Comparison of ENCODE assay signal across 14 mouse cellular contexts in genomic region chr19:41796789-41797327, GRCm38 (mm10). TPM values are rescaled to one million over a fixed set of nuclear protein-coding genes. Genes with fewer than 3 reads are reported as not detected.
DNase-seq lines count a peak whose midpoint lies in the region; ATAC-seq and TF ChIP-seq lines count a peak whose summit lies in the region.
"Had no signal": no experiment of that assay in that cellular context is flagged by ENCODE, and none has a peak within 500 bp of the region (broad histone marks: within the 10 kb centered on the region; RNA-seq: fewer than 3 reads in every experiment).

No protein-coding gene starts in this region.

- ATAC-seq in lung, embryonic 14.5 days (ENCODE audit: insufficient read depth), result no peak
- no peak for ATAC-seq in embryonic facial prominence, embryonic 14.5 days (ENCODE audit: low read depth)
- ATAC-seq: midbrain, embryonic 13.5 days had no signal

- H3K4me3 ChIP-seq in gastrocnemius, adult 2 months, result peak overlapping the region; percentile 48
- no peak overlapping the region for H3K4me3 ChIP-seq in lung, embryonic 14.5 days (ENCODE audit: low read depth, low read length)
- H3K4me3 ChIP-seq in lung, adult 2 months (replicated peaks; ENCODE audit: extremely low read depth, low read depth, low read length), result no peak overlapping the region
- H3K4me3 ChIP-seq in embryonic facial prominence, embryonic 14.5 days (ENCODE audit: low read depth, low read length), result no peak overlapping the region
- H3K4me3 ChIP-seq in myocyte, result no peak overlapping the region
- H3K4me3 ChIP-seq: erythroblast, embryonic 14.5 days; hindbrain, embryonic 15.5 days; midbrain, embryonic 13.5 days had no signal

- intact Hi-C loops in gastrocnemius, adult 2 months (cut with DNase I), result no loop called here

- H3K36me3 ChIP-seq in lung, embryonic 14.5 days (ENCODE audit: insufficient read depth), result no peaks in the 10 kb centered on the region
- no peaks in the 10 kb centered on the region for H3K36me3 ChIP-seq in embryonic facial prominence, embryonic 14.5 days (ENCODE audit: control insufficient read depth, insufficient read depth, low read length)
- no peaks in the 10 kb centered on the region for H3K36me3 ChIP-seq in myocyte (ENCODE audit: control insufficient read depth, insufficient read depth)
- H3K36me3 ChIP-seq: hindbrain, embryonic 15.5 days; midbrain, embryonic 13.5 days had no signal

- no peak for DNase-seq in gastrocnemius, adult 2 months
- DNase-seq in gastrocnemius, postnatal 10 days, result no peak
- no peak for DNase-seq in lung, embryonic 14.5 days
- no peak for DNase-seq in lung, adult 2 months
- DNase-seq in embryonic facial prominence, embryonic 14.5 days (ENCODE audit: low spot score), result peak; percentile 28
- DNase-seq in layer of hippocampus, postnatal 25 days (ENCODE audit: extremely low spot score in 1 of 2, low spot score in 1 of 2), result no peak
- DNase-seq in layer of hippocampus, adult 18-20 months (ENCODE audit: low spot score in 2 of 2), result no peak
- DNase-seq: adrenal gland, postnatal 36 days; heart, postnatal 14 days; lung, postnatal 10 days had no signal

- no peak overlapping the region for H3ac ChIP-seq in myocyte (ENCODE audit: control insufficient read depth, insufficient read length)

- H3K9ac ChIP-seq in lung, embryonic 14.5 days, result no peak overlapping the region
- H3K9ac ChIP-seq in embryonic facial prominence, embryonic 14.5 days (ENCODE audit: low read depth, low read length), result no peak overlapping the region
- H3K9ac ChIP-seq: hindbrain, embryonic 15.5 days; midbrain, embryonic 13.5 days had no signal

- no peaks in the 10 kb centered on the region for H3K27me3 ChIP-seq in lung, embryonic 14.5 days (ENCODE audit: insufficient read depth, low read length)
- no peaks in the 10 kb centered on the region for H3K27me3 ChIP-seq in embryonic facial prominence, embryonic 14.5 days (replicated peaks; ENCODE audit: control insufficient read depth, insufficient read depth, low read length)
- H3K27me3 ChIP-seq in myocyte (ENCODE audit: control insufficient read depth, insufficient read depth, insufficient read length), result no peaks in the 10 kb centered on the region
- H3K27me3 ChIP-seq: hindbrain, embryonic 15.5 days; midbrain, embryonic 13.5 days had no signal

- no peaks in the 10 kb centered on the region for H3K79me2 ChIP-seq in myocyte (ENCODE audit: control insufficient read depth, insufficient read depth)

- H3K4me2 ChIP-seq in lung, embryonic 14.5 days, result no peak overlapping the region
- H3K4me2 ChIP-seq in embryonic facial prominence, embryonic 14.5 days (ENCODE audit: low read depth, low read length), result peak overlapping the region; percentile 25; the same call in 1 of the 2 replicates
- H3K4me2 ChIP-seq in myocyte (ENCODE audit: low read depth), result peak overlapping the region; percentile 55
- H3K4me2 ChIP-seq: hindbrain, embryonic 15.5 days; midbrain, embryonic 13.5 days had no signal

- peak overlapping the region; percentile 76 for H3K27ac ChIP-seq in gastrocnemius, adult 2 months
- 0 out of 2 replicates have a peak overlapping the region, but pooled peaks have one; percentile 4 for H3K27ac ChIP-seq in lung, embryonic 14.5 days (ENCODE audit: low read depth)
- H3K27ac ChIP-seq in embryonic facial prominence, embryonic 14.5 days (replicated peaks; ENCODE audit: low read depth, low read length), result 0 out of 2 replicates have a peak overlapping the region, but pooled peaks have one; percentile 23
- H3K27ac ChIP-seq: hindbrain, embryonic 15.5 days; midbrain, embryonic 13.5 days had no signal

- TF ChIP-seq CTCF in gastrocnemius, adult 2 months (IDR thresholded peaks at IDR 0.05), result no peak
- TF ChIP-seq CTCF in lung, embryonic 14.5 days (IDR thresholded peaks at IDR 0.05; ENCODE audit: low read depth), result no peak
- TF ChIP-seq CTCF in lung, adult 2 months (IDR thresholded peaks at IDR 0.05; ENCODE audit: insufficient read depth, low read length), result no peak

- WGBS in lung, embryonic 14.5 days, result 72% methylated on average over 12 of the region's 12 CpGs
- 73% methylated on average over 12 of the region's 12 CpGs for WGBS in lung, adult 2 months
- 52% methylated on average over 12 of the region's 12 CpGs for whole genome bisulfite sequencing in embryonic facial prominence, embryonic 14.5 days

- no peaks in the 10 kb centered on the region for H3K9me3 ChIP-seq in lung, embryonic 14.5 days (ENCODE audit: low read depth, low read length)
- H3K9me3 ChIP-seq in embryonic facial prominence, embryonic 14.5 days (ENCODE audit: control insufficient read depth, low read length), result no peaks in the 10 kb centered on the region
- H3K9me3 ChIP-seq: hindbrain, embryonic 15.5 days; midbrain, embryonic 13.5 days had no signal

- TF ChIP-seq POLR2A in lung, adult 2 months (IDR thresholded peaks at IDR 0.05; ENCODE audit: borderline replicate concordance, extremely low read depth, low read depth, low read length), result no peak
- no peak for TF ChIP-seq POLR2A in myocyte (IDR thresholded peaks at IDR 0.05; ENCODE audit: insufficient read length, low read depth)

- 0 out of 2 replicates have a peak, but pooled peaks cover 5% of the 10 kb centered on the region for H3K4me1 ChIP-seq in lung, embryonic 14.5 days (ENCODE audit: insufficient read depth)
- H3K4me1 ChIP-seq in lung, adult 2 months (ENCODE audit: control insufficient read depth, insufficient read depth, low read length), result no peaks in the 10 kb centered on the region; the same call in 1 of the 2 replicates
- H3K4me1 ChIP-seq in embryonic facial prominence, embryonic 14.5 days (ENCODE audit: control insufficient read depth, insufficient read depth, low read length), result peaks cover 17% of the 10 kb centered on the region

TF ChIP-seq in myocyte, 11 proteins besides CTCF, POLR2A, EP300 and RAD21:
- no peak for TF ChIP-seq E2F4 (IDR thresholded peaks at IDR 0.05; ENCODE audit: insufficient read depth)
- no peak for TF ChIP-seq REST (IDR thresholded peaks at IDR 0.05; ENCODE audit: insufficient read depth, insufficient read length)
- peak; percentile 36 for TF ChIP-seq TCF3 (IDR thresholded peaks at IDR 0.05; ENCODE audit: insufficient read length, low read depth)
- peak; percentile 21 to 73 (median 70) for TF ChIP-seq MYOD1 (IDR thresholded peaks at IDR 0.05; ENCODE audit: control insufficient read depth in 1 of 3, insufficient read length in 2 of 3, low read depth in 2 of 3)
- TF ChIP-seq USF1 (IDR thresholded peaks at IDR 0.05; ENCODE audit: low read depth), result no peak
- TF ChIP-seq POLR2AphosphoS2 (IDR thresholded peaks at IDR 0.05; ENCODE audit: insufficient read length, low read depth), result no peak
- no peak for TF ChIP-seq MAX (IDR thresholded peaks at IDR 0.05; ENCODE audit: low read depth)
- TF ChIP-seq CEBPB (IDR thresholded peaks at IDR 0.05; ENCODE audit: insufficient read depth, poor library complexity, severe bottlenecking), result no peak
- peak in 2 of 3 experiments; percentile 50 to 76 for TF ChIP-seq MYOG (IDR thresholded peaks at IDR 0.05; ENCODE audit: control insufficient read depth in 1 of 3, insufficient read depth in 1 of 3, insufficient read length in 2 of 3, low read depth in 2 of 3)
- peak; percentile 75 for TF ChIP-seq TCF12 (IDR thresholded peaks at IDR 0.05; ENCODE audit: insufficient read depth, poor library complexity, severe bottlenecking)

RNA-seq across cellular contexts. Expression of gene Arhgap19, which starts 5.0 kb away (rescaled TPM):
- 1 to 10 TPM; 7.7 to 9.6 TPM for total RNA-seq in gastrocnemius, adult 2 months (2021)
- total RNA-seq in gastrocnemius, postnatal 10 days (2021), result 10 to 100 TPM in 1 of 2 experiments, 1 to 10 TPM in 1; 9.5 to 11.6 TPM
- 39.2 and 40.9 TPM in 2 replicates for polyA plus RNA-seq in lung, embryonic 14.5 days (2014; fragmentation: Nextera tagmentation; extraction: Ambion mirVana)
- polyA plus RNA-seq in lung, adult 2 months (2012; rRNA removed), result 1.3 and 2.2 TPM in 2 replicates
- 17.5 and 21.2 TPM in 2 replicates for polyA plus RNA-seq in embryonic facial prominence, embryonic 14.5 days (2014; fragmentation: Nextera tagmentation; extraction: Ambion mirVana)
- 4.4 TPM for polyA plus RNA-seq in myocyte (2012; fragmentation: generic; extraction: Trizol)
- 1 to 10 TPM; 2.4 to 2.5 TPM for total RNA-seq in layer of hippocampus, postnatal 25 days (2021)
- total RNA-seq in layer of hippocampus, adult 18-20 months (2021), result 1 to 10 TPM; 2.6 to 2.9 TPM

RNA-seq across cellular contexts. Expression of gene Frat1, which starts 32.9 kb away (rescaled TPM):
- total RNA-seq in gastrocnemius, adult 2 months (2021), result 1 to 10 TPM; 6.3 to 6.8 TPM
- 1 to 10 TPM; 5.6 to 6.1 TPM for total RNA-seq in gastrocnemius, postnatal 10 days (2021)
- polyA plus RNA-seq in lung, embryonic 14.5 days (2014; fragmentation: Nextera tagmentation; extraction: Ambion mirVana), result 4.4 and 4.5 TPM in 2 replicates
- 3.6 and 4.7 TPM in 2 replicates for polyA plus RNA-seq in lung, adult 2 months (2012; rRNA removed)
- 4.5 and 6.4 TPM in 2 replicates for polyA plus RNA-seq in embryonic facial prominence, embryonic 14.5 days (2014; fragmentation: Nextera tagmentation; extraction: Ambion mirVana)
- polyA plus RNA-seq in myocyte (2012; fragmentation: generic; extraction: Trizol), result 0.19 TPM
- total RNA-seq in layer of hippocampus, postnatal 25 days (2021), result 10 to 100 TPM; 22.4 to 24.8 TPM
- total RNA-seq in layer of hippocampus, adult 18-20 months (2021), result 10 to 100 TPM; 17.8 to 22.3 TPM

RNA-seq across cellular contexts. Expression of gene Frat2, which starts 51.1 kb away (rescaled TPM):
- total RNA-seq in gastrocnemius, adult 2 months (2021), result 10 to 100 TPM; 15.6 to 22.2 TPM
- total RNA-seq in gastrocnemius, postnatal 10 days (2021), result 10 to 100 TPM; 17.3 to 23.7 TPM
- 2.4 and 2.6 TPM in 2 replicates for polyA plus RNA-seq in lung, embryonic 14.5 days (2014; fragmentation: Nextera tagmentation; extraction: Ambion mirVana)
- 3.3 and 4.3 TPM in 2 replicates for polyA plus RNA-seq in lung, adult 2 months (2012; rRNA removed)
- 2.8 and 3.2 TPM in 2 replicates for polyA plus RNA-seq in embryonic facial prominence, embryonic 14.5 days (2014; fragmentation: Nextera tagmentation; extraction: Ambion mirVana)
- 0.79 TPM for polyA plus RNA-seq in myocyte (2012; fragmentation: generic; extraction: Trizol)
- 10 to 100 TPM; 13.9 to 14.9 TPM for total RNA-seq in layer of hippocampus, postnatal 25 days (2021)
- 10 to 100 TPM; 12.9 to 13.1 TPM for total RNA-seq in layer of hippocampus, adult 18-20 months (2021)

RNA-seq across cellular contexts. Expression of gene Slit1, which starts 53.4 kb away (rescaled TPM):
- under 1 TPM; 0.28 to 0.81 TPM for total RNA-seq in gastrocnemius, adult 2 months (2021)
- 1 to 10 TPM; 1.6 TPM for total RNA-seq in gastrocnemius, postnatal 10 days (2021)
- 0.08 and 0.24 TPM in 2 replicates for polyA plus RNA-seq in lung, embryonic 14.5 days (2014; fragmentation: Nextera tagmentation; extraction: Ambion mirVana)
- 0.03 and 0.13 TPM in 2 replicates for polyA plus RNA-seq in lung, adult 2 months (2012; rRNA removed)
- 1.3 and 1.7 TPM in 2 replicates for polyA plus RNA-seq in embryonic facial prominence, embryonic 14.5 days (2014; fragmentation: Nextera tagmentation; extraction: Ambion mirVana)
- 0.80 TPM for polyA plus RNA-seq in myocyte (2012; fragmentation: generic; extraction: Trizol)
- 100 to 1,000 TPM; 180 to 224 TPM for total RNA-seq in layer of hippocampus, postnatal 25 days (2021)
- 100 to 1,000 TPM; 209 to 224 TPM for total RNA-seq in layer of hippocampus, adult 18-20 months (2021)

Comparison
In these comparisons a context has a peak if more than half of its experiments do, and no peak if none do; other contexts are left out.
1. H3K27ac ChIP-seq: peak in every context shown above with its lines; median percentile 76 in gastrocnemius, adult 2 months; 23 in embryonic facial prominence, embryonic 14.5 days; 4 in lung, embryonic 14.5 days.